Mouse (Mus musculus): ENCODE measurements around the gene Cdkn1b. TPM values are rescaled to one million over a fixed set of nuclear protein-coding genes. Genes with fewer than 3 reads are reported as not detected.

The Cdkn1b gene
- polyA plus RNA-seq, 1 experiment: 19.6 TPM

- H3K4me3 ChIP-seq (replicated peaks): peak overlapping the region; percentile 97
- no peaks in the 10 kb centered on the region for H3K9me3 ChIP-seq
- H3K27me3 ChIP-seq (replicated peaks): no peaks in the 10 kb centered on the region
- TF ChIP-seq FLI1 (IDR thresholded peaks at IDR 0.05; ENCODE audit: low read length) (no peak), GATA1 (IDR thresholded peaks at IDR 0.05; ENCODE audit: borderline replicate concordance, low read length) (no peak)
- peaks cover 47% of the 10 kb centered on the region for H3K4me1 ChIP-seq
- peaks cover 21% of the 10 kb centered on the region for H3K36me3 ChIP-seq (replicated peaks; ENCODE audit: low read length)
Measured at GRCm38 (mm10) chr6:134927595-134928095, 7.4 kb downstream of the Cdkn1b start.

- Histone ChIP-seq H3K36me3 (replicated peaks; ENCODE audit: low read length) (peaks cover 15% of the 10 kb centered on the region), H3K27me3 (replicated peaks) (no peaks in the 10 kb centered on the region), H3K4me3 (replicated peaks) (peak overlapping the region; percentile 97), H3K9me3 (no peaks in the 10 kb centered on the region), H3K4me1 (peaks cover 52% of the 10 kb centered on the region)
- TF ChIP-seq FLI1 (IDR thresholded peaks at IDR 0.05; ENCODE audit: low read length) (no peak), GATA1 (IDR thresholded peaks at IDR 0.05; ENCODE audit: borderline replicate concordance, low read length) (no peak)
Measured at GRCm38 (mm10) chr6:134928096-134928888, 8.1 kb downstream of the Cdkn1b start.

- no peaks in the 10 kb centered on the region for H3K27me3 ChIP-seq (replicated peaks)
- peaks cover 51% of the 10 kb centered on the region for H3K4me1 ChIP-seq
- no peaks in the 10 kb centered on the region for H3K9me3 ChIP-seq
- peak overlapping the region; percentile 97 for H3K4me3 ChIP-seq (replicated peaks)
- H3K36me3 ChIP-seq (replicated peaks; ENCODE audit: low read length): peaks cover 9% of the 10 kb centered on the region
- TF ChIP-seq GATA1 (IDR thresholded peaks at IDR 0.05; ENCODE audit: borderline replicate concordance, low read length): no peak
- no peak for TF ChIP-seq FLI1 (IDR thresholded peaks at IDR 0.05; ENCODE audit: low read length)
Measured at GRCm38 (mm10) chr6:134928889-134929310, 8.7 kb downstream of the Cdkn1b start.

- H3K4me1 ChIP-seq: peaks cover 48% of the 10 kb centered on the region
- H3K27me3 ChIP-seq (replicated peaks): no peaks in the 10 kb centered on the region
- peak overlapping the region; percentile 97 for H3K4me3 ChIP-seq (replicated peaks)
- no peaks in the 10 kb centered on the region for H3K36me3 ChIP-seq (replicated peaks; ENCODE audit: low read length)
- H3K9me3 ChIP-seq: no peaks in the 10 kb centered on the region
- TF ChIP-seq FLI1 (IDR thresholded peaks at IDR 0.05; ENCODE audit: low read length) (no peak), GATA1 (IDR thresholded peaks at IDR 0.05; ENCODE audit: borderline replicate concordance, low read length) (no peak)
Measured at GRCm38 (mm10) chr6:134929926-134930325, 9.7 kb downstream of the Cdkn1b start.

- Histone ChIP-seq H3K9me3 (no peaks in the 10 kb centered on the region), H3K4me3 (replicated peaks) (peak overlapping the region; percentile 97), H3K27me3 (replicated peaks) (no peaks in the 10 kb centered on the region), H3K36me3 (replicated peaks; ENCODE audit: low read length) (no peaks in the 10 kb centered on the region), H3K4me1 (peaks cover 46% of the 10 kb centered on the region)
- TF ChIP-seq GATA1 (IDR thresholded peaks at IDR 0.05; ENCODE audit: borderline replicate concordance, low read length) (no peak), FLI1 (IDR thresholded peaks at IDR 0.05; ENCODE audit: low read length) (no peak)
Measured at GRCm38 (mm10) chr6:134930383-134930782, 10.2 kb downstream of the Cdkn1b start.

GRCm38 (mm10) chr6:134931146-134931545 lies 10.9 kb downstream of the Cdkn1b start:
- peaks cover 42% of the 10 kb centered on the region for H3K4me1 ChIP-seq
- H3K36me3 ChIP-seq (replicated peaks; ENCODE audit: low read length): no peaks in the 10 kb centered on the region
- peak overlapping the region; percentile 97 for H3K4me3 ChIP-seq (replicated peaks)
- TF ChIP-seq GATA1 (IDR thresholded peaks at IDR 0.05; ENCODE audit: borderline replicate concordance, low read length): no peak
- TF ChIP-seq FLI1 (IDR thresholded peaks at IDR 0.05; ENCODE audit: low read length): no peak
- no peaks in the 10 kb centered on the region for H3K27me3 ChIP-seq (replicated peaks)
- H3K9me3 ChIP-seq: no peaks in the 10 kb centered on the region

- TF ChIP-seq GATA1 (IDR thresholded peaks at IDR 0.05; ENCODE audit: borderline replicate concordance, low read length) (no peak), FLI1 (IDR thresholded peaks at IDR 0.05; ENCODE audit: low read length) (no peak)
- Histone ChIP-seq H3K4me3 (replicated peaks) (peak overlapping the region; percentile 87), H3K36me3 (replicated peaks; ENCODE audit: low read length) (peaks cover 6% of the 10 kb centered on the region), H3K9me3 (no peaks in the 10 kb centered on the region), H3K27me3 (replicated peaks) (no peaks in the 10 kb centered on the region), H3K4me1 (peaks cover 45% of the 10 kb centered on the region)
Measured at GRCm38 (mm10) chr6:134932486-134933206, 12.4 kb downstream of the Cdkn1b start.

- H3K9me3 ChIP-seq: no peaks in the 10 kb centered on the region
- no peaks in the 10 kb centered on the region for H3K27me3 ChIP-seq (replicated peaks)
- H3K4me1 ChIP-seq: peaks cover 45% of the 10 kb centered on the region
- peak overlapping the region; percentile 87 for H3K4me3 ChIP-seq (replicated peaks)
- no peak for TF ChIP-seq FLI1 (IDR thresholded peaks at IDR 0.05; ENCODE audit: low read length)
- no peak for TF ChIP-seq GATA1 (IDR thresholded peaks at IDR 0.05; ENCODE audit: borderline replicate concordance, low read length)
- H3K36me3 ChIP-seq (replicated peaks; ENCODE audit: low read length): peaks cover 6% of the 10 kb centered on the region
Measured at GRCm38 (mm10) chr6:134933207-134933558, 13.0 kb downstream of the Cdkn1b start.

- H3K27me3 ChIP-seq (replicated peaks): no peaks in the 10 kb centered on the region
- peaks cover 42% of the 10 kb centered on the region for H3K4me1 ChIP-seq
- no peaks in the 10 kb centered on the region for H3K9me3 ChIP-seq
- TF ChIP-seq FLI1 (IDR thresholded peaks at IDR 0.05; ENCODE audit: low read length) (no peak), GATA1 (IDR thresholded peaks at IDR 0.05; ENCODE audit: borderline replicate concordance, low read length) (no peak)
- no peak overlapping the region for H3K4me3 ChIP-seq (replicated peaks)
- H3K36me3 ChIP-seq (replicated peaks; ENCODE audit: low read length): peaks cover 6% of the 10 kb centered on the region
Measured at GRCm38 (mm10) chr6:134934305-134934704, 14.1 kb downstream of the Cdkn1b start.

- TF ChIP-seq GATA1 (IDR thresholded peaks at IDR 0.05; ENCODE audit: borderline replicate concordance, low read length) (no peak), FLI1 (IDR thresholded peaks at IDR 0.05; ENCODE audit: low read length) (no peak)
- H3K36me3 ChIP-seq (replicated peaks; ENCODE audit: low read length): peaks cover 44% of the 10 kb centered on the region
Measured at GRCm38 (mm10) chr6:134939781-134940180, 19.6 kb downstream of the Cdkn1b start.

More at GRCm38 (mm10) chr6:134939781-134940180, 19.6 kb downstream of the Cdkn1b start:
- Histone ChIP-seq H3K27me3 (replicated peaks) (no peaks in the 10 kb centered on the region), H3K4me1 (peaks cover 31% of the 10 kb centered on the region), H3K4me3 (replicated peaks) (no peak overlapping the region), H3K9me3 (no peaks in the 10 kb centered on the region)

Measured in megakaryocyte, embryonic 14.5 days (primary cell).